8 mouse cellular contexts compared by ENCODE assay signal in genomic region chr1:89191127-89191740, GRCm38 (mm10).
A peak's percentile ranks its signal among the peaks of the same experiment; 100 is the strongest.
DNase-seq lines count a peak whose midpoint lies in the region; ATAC-seq and TF ChIP-seq lines count a peak whose summit lies in the region.
"Had no signal": no experiment of that assay in that cellular context is flagged by ENCODE, and none has a peak within 500 bp of the region (broad histone marks: within the 10 kb centered on the region; RNA-seq: fewer than 3 reads in every experiment).

No protein-coding gene starts in this region.

- DNase-seq in NIH3T3 (ENCODE audit: low read depth), result peak; percentile 92
- peak; percentile 83 to 88 for DNase-seq in adrenal gland, postnatal 36 days
- peak; percentile 90 for DNase-seq in kidney, postnatal 14 days
- peak; percentile 89 for DNase-seq in lung, postnatal 25 days (ENCODE audit: low spot score)
- DNase-seq in stomach, postnatal 0 days (ENCODE audit: low spot score), result peak; percentile 82
- DNase-seq: liver, embryonic 13.5 days had no signal

- TF ChIP-seq CTCF in stomach, postnatal 0 days (IDR thresholded peaks at IDR 0.05; ENCODE audit: low read depth), result peak; percentile 89

- H3K9me3 ChIP-seq in embryonic facial prominence, embryonic 12.5 days, result no peaks in the 10 kb centered on the region
- H3K9me3 ChIP-seq in heart, embryonic 15.5 days (replicated peaks), result no peaks in the 10 kb centered on the region
- H3K9me3 ChIP-seq in stomach, postnatal 0 days (ENCODE audit: control insufficient read depth, low read length), result no peaks in the 10 kb centered on the region
- H3K9me3 ChIP-seq: liver, embryonic 13.5 days had no signal

- no peak for TF ChIP-seq EP300 in stomach, postnatal 0 days (optimal IDR thresholded peaks at IDR 0.05)

- 0 out of 2 replicates have a peak, but pooled peaks cover 3% of the 10 kb centered on the region for H3K27me3 ChIP-seq in embryonic facial prominence, embryonic 12.5 days
- H3K27me3 ChIP-seq in heart, embryonic 15.5 days, result no peaks in the 10 kb centered on the region
- H3K27me3 ChIP-seq in stomach, postnatal 0 days (ENCODE audit: control insufficient read depth, insufficient read depth, low read length), result no peaks in the 10 kb centered on the region
- H3K27me3 ChIP-seq: liver, embryonic 13.5 days had no signal

- H3K9ac ChIP-seq in embryonic facial prominence, embryonic 12.5 days, result no peak overlapping the region
- H3K9ac ChIP-seq in heart, embryonic 15.5 days, result no peak overlapping the region
- no peak overlapping the region for H3K9ac ChIP-seq in stomach, postnatal 0 days (ENCODE audit: low read length)
- H3K9ac ChIP-seq: liver, embryonic 13.5 days had no signal

- H3K36me3 ChIP-seq in embryonic facial prominence, embryonic 12.5 days, result no peaks in the 10 kb centered on the region
- no peaks in the 10 kb centered on the region for H3K36me3 ChIP-seq in heart, embryonic 15.5 days
- H3K36me3 ChIP-seq in stomach, postnatal 0 days (ENCODE audit: control insufficient read depth, insufficient read depth, low read length), result no peaks in the 10 kb centered on the region
- H3K36me3 ChIP-seq: liver, embryonic 13.5 days had no signal

- peaks cover 9% of the 10 kb centered on the region; the same call in 1 of the 2 replicates for H3K4me1 ChIP-seq in embryonic facial prominence, embryonic 12.5 days
- peaks cover 21% of the 10 kb centered on the region for H3K4me1 ChIP-seq in heart, embryonic 15.5 days (replicated peaks)
- no peaks in the 10 kb centered on the region for H3K4me1 ChIP-seq in stomach, postnatal 0 days (replicated peaks; ENCODE audit: control insufficient read depth, insufficient read depth)
- H3K4me1 ChIP-seq: liver, embryonic 13.5 days had no signal

- no peak overlapping the region for H3K4me2 ChIP-seq in embryonic facial prominence, embryonic 12.5 days (replicated peaks)
- no peak overlapping the region for H3K4me2 ChIP-seq in heart, embryonic 15.5 days
- no peak overlapping the region for H3K4me2 ChIP-seq in stomach, postnatal 0 days (replicated peaks; ENCODE audit: low read depth)
- H3K4me2 ChIP-seq: liver, embryonic 13.5 days had no signal

- peak; percentile 16; the same call in 1 of the 2 replicates for ATAC-seq in embryonic facial prominence, embryonic 12.5 days (ENCODE audit: insufficient number of reproducible peaks, insufficient read depth, low FRiP score, low TSS enrichment)
- ATAC-seq in heart, embryonic 15.5 days (replicated peaks; ENCODE audit: insufficient number of reproducible peaks, insufficient read depth, low FRiP score, low read depth), result peak; percentile 66
- ATAC-seq in stomach, postnatal 0 days (ENCODE audit: low FRiP score, low TSS enrichment), result peak; percentile 68; the same call in 1 of the 2 replicates

- no peak overlapping the region for H3K27ac ChIP-seq in embryonic facial prominence, embryonic 12.5 days
- H3K27ac ChIP-seq in heart, embryonic 15.5 days, result peak overlapping the region; percentile 67
- H3K27ac ChIP-seq in stomach, postnatal 0 days (replicated peaks), result no peak overlapping the region
- H3K27ac ChIP-seq: liver, embryonic 13.5 days had no signal

- no peak overlapping the region for H3K4me3 ChIP-seq in embryonic facial prominence, embryonic 12.5 days
- no peak overlapping the region for H3K4me3 ChIP-seq in heart, embryonic 15.5 days
- H3K4me3 ChIP-seq in stomach, postnatal 0 days (ENCODE audit: low read depth, low read length), result no peak overlapping the region
- H3K4me3 ChIP-seq: liver, embryonic 13.5 days had no signal

- 5% methylated on average over 11 of the region's 11 CpGs for WGBS in embryonic facial prominence, embryonic 12.5 days
- 3% methylated on average over 11 of the region's 11 CpGs for WGBS in heart, embryonic 15.5 days
- 8% methylated on average over 11 of the region's 11 CpGs for WGBS in stomach, postnatal 0 days

Comparison
In these comparisons a context has a peak if more than half of its experiments do, and no peak if none do; other contexts are left out.
1. ATAC-seq: peak in every context shown above with its lines; median percentile 68 in stomach, postnatal 0 days; 66 in heart, embryonic 15.5 days; 16 in embryonic facial prominence, embryonic 12.5 days.